Mouse (Mus musculus) retina, embryonic 14.5 days (tissue): Measurements from ENCODE around the gene Nup153.
A peak's percentile ranks its signal among the peaks of the same experiment; 100 is the strongest.

ENCODE experiments used
- DNase-seq: peaks from one replicate; pipeline ENCODE4 v3.0.0-alpha.2; 2015; ENCODE audit warnings: low spot score

Gene Nup153

GRCm38 (mm10) chr13:46669620-46670271, 58.0 kb downstream of the Nup153 start:
- peak; percentile 39 for DNase-seq

- DNase-seq, result peak; percentile 92
Observed at GRCm38 (mm10) chr13:46669048-46669619, 58.6 kb downstream of the Nup153 start, which contains the start of gene Fam8a1. Gene Fam8a1 (plus strand): TSS chr13:46669522.

GRCm38 (mm10) chr13:46663461-46663964, 64.2 kb downstream of the Nup153 start:
- peak; percentile 73 for DNase-seq

- no peak for DNase-seq
Observed at GRCm38 (mm10) chr13:46659211-46659610, 68.5 kb downstream of the Nup153 start.

GRCm38 (mm10) chr13:46654566-46654965, 73.2 kb downstream of the Nup153 start:
- peak; percentile 20 for DNase-seq

- DNase-seq, result no peak
Observed at GRCm38 (mm10) chr13:46653671-46654070, 74.1 kb downstream of the Nup153 start.

GRCm38 (mm10) chr13:46652671-46653070, 75.1 kb downstream of the Nup153 start:
- DNase-seq, result no peak

GRCm38 (mm10) chr13:46651853-46652252, 75.9 kb downstream of the Nup153 start:
- no peak for DNase-seq

GRCm38 (mm10) chr13:46645476-46645875, 82.3 kb downstream of the Nup153 start:
- no peak for DNase-seq

- no peak for DNase-seq
Observed at GRCm38 (mm10) chr13:46644175-46644574, 83.6 kb downstream of the Nup153 start.

GRCm38 (mm10) chr13:46642318-46642717, 85.4 kb downstream of the Nup153 start:
- no peak for DNase-seq

- DNase-seq, result no peak
Observed at GRCm38 (mm10) chr13:46640608-46641468, 86.9 kb downstream of the Nup153 start.

- DNase-seq, result peak; percentile 38
Observed at GRCm38 (mm10) chr13:46634133-46634488, 93.6 kb downstream of the Nup153 start.

- DNase-seq, result peak; percentile 63
Observed at GRCm38 (mm10) chr13:46633320-46634132, 94.2 kb downstream of the Nup153 start.

GRCm38 (mm10) chr13:46632796-46633195, 94.9 kb downstream of the Nup153 start:
- DNase-seq, result no peak
